Mouse (Mus musculus) CH12.LX (cell line): ENCODE measurements around the gene Mcm5. TPM values are rescaled to one million over a fixed set of nuclear protein-coding genes. Genes with fewer than 3 reads are reported as not detected.

Source experiments
- DNase-seq: peaks from one replicate; pipeline ENCODE4 v3.0.0-alpha.2; 2013; ENCODE audit errors: extremely low read depth
- H3K27ac ChIP-seq: 2 replicates; pipeline ENCODE4 v1.5.1; 2012; ENCODE audit warnings: low read depth, mild to moderate bottlenecking, control low read depth, moderate library complexity; ENCODE audit not compliant: insufficient read depth
- H3K27me3 ChIP-seq: replicated peaks from 2 replicates; pipeline ENCODE3; 2012; ENCODE audit warnings: inconsistent platforms
- H3K36me3 ChIP-seq, 2 experiments: replicated peaks in 1 of 2; 2 replicates each; pipeline versions ENCODE3 to v1.6.1; 2012; ENCODE audit warnings: inconsistent platforms in 1 of 2, low read length in 1 of 2, mild to moderate bottlenecking in 1 of 2, mixed read lengths in 1 of 2, moderate library complexity in 1 of 2; ENCODE audit not compliant: control insufficient read depth in 1 of 2, insufficient read depth in 1 of 2
- H3K4me1 ChIP-seq, 2 experiments: 2 replicates each; pipeline ENCODE4 v1.6.1; 2012; ENCODE audit warnings: inconsistent platforms in 1 of 2, moderate library complexity in 1 of 2; ENCODE audit not compliant: insufficient read depth in 2 of 2, control insufficient read depth in 1 of 2
- H3K4me2 ChIP-seq: 2 replicates; pipeline ENCODE4 v1.6.1; 2012; ENCODE audit warnings: low read depth, mild to moderate bottlenecking, control low read depth; ENCODE audit not compliant: poor library complexity, insufficient read depth, severe bottlenecking
- H3K4me3 ChIP-seq, 3 experiments: fragments of 150-350 bp in 1 of 3; sonication (generic) in 1 of 3; replicated peaks in 1 of 3; 2 replicates each; pipeline versions ENCODE3 to v1.5.1; 2011 to 2012; ENCODE audit warnings: low read depth in 2 of 3, low read length in 2 of 3, mild to moderate bottlenecking in 2 of 3, moderate library complexity in 2 of 3, control low read depth in 1 of 3, improper control_type of control experiment in 1 of 3, inconsistent platforms in 1 of 3, mixed read lengths in 1 of 3; ENCODE audit not compliant: poor library complexity in 1 of 3
- H3K79me2 ChIP-seq: replicated peaks from 2 replicates; pipeline ENCODE4 v1.6.1; 2012; ENCODE audit warnings: mild to moderate bottlenecking, moderate library complexity; ENCODE audit not compliant: control insufficient read depth, poor library complexity, insufficient read depth, severe bottlenecking; ENCODE audit errors: extremely low read depth
- H3K9ac ChIP-seq: 2 replicates; pipeline ENCODE4 v1.6.1; 2012; ENCODE audit warnings: low read depth, mild to moderate bottlenecking, control low read depth, moderate library complexity; ENCODE audit not compliant: insufficient read depth
- H3K9me3 ChIP-seq: replicated peaks from 2 replicates; pipeline ENCODE3; 2012; ENCODE audit warnings: low read length, inconsistent platforms, mixed read lengths
- BHLHE40 ChIP-seq: IDR thresholded peaks from 2 replicates; pipeline ENCODE4 v1.6.1; 2011; ENCODE audit warnings: mild to moderate bottlenecking, low read depth, low read length, improper control_type of control experiment
- CTCF ChIP-seq, 2 experiments: IDR thresholded peaks in 1 of 2; conservative IDR thresholded peaks in 1 of 2; 2 replicates each; pipeline ENCODE4 v1.5.1; 2011 to 2012; ENCODE audit warnings: low read depth in 2 of 2, low read length in 2 of 2, improper control_type of control experiment in 1 of 2, inconsistent platforms in 1 of 2, mild to moderate bottlenecking in 1 of 2, moderate library complexity in 1 of 2
- E2F4 ChIP-seq: IDR thresholded peaks from 2 replicates; pipeline ENCODE4 v1.6.1; 2011; ENCODE audit warnings: low read depth, low read length, improper control_type of control experiment; ENCODE audit not compliant: insufficient replicate concordance
- ELF1 ChIP-seq: IDR thresholded peaks from 2 replicates; pipeline ENCODE4 v1.6.1; 2014; ENCODE audit warnings: low read depth, mild to moderate bottlenecking, inconsistent platforms, low read length, improper control_type of control experiment
- EP300 ChIP-seq: IDR thresholded peaks from 2 replicates; pipeline ENCODE4 v1.6.1; 2011; ENCODE audit warnings: low read length, improper control_type of control experiment
- ETS1 ChIP-seq: conservative IDR thresholded peaks from 2 replicates; pipeline ENCODE4 v1.6.1; 2012; ENCODE audit warnings: low read depth, mild to moderate bottlenecking, inconsistent platforms, low read length, improper control_type of control experiment, moderate library complexity
- GABPA ChIP-seq: IDR thresholded peaks from 2 replicates; pipeline ENCODE4 v1.6.1; 2012; ENCODE audit warnings: low read depth, low read length, improper control_type of control experiment, inconsistent platforms; ENCODE audit not compliant: insufficient replicate concordance
- IRF4 ChIP-seq: IDR thresholded peaks from 2 replicates; pipeline ENCODE4 v1.6.1; 2014; ENCODE audit warnings: low read depth, mild to moderate bottlenecking, inconsistent platforms, low read length, improper control_type of control experiment
- JUN ChIP-seq: IDR thresholded peaks from 2 replicates; pipeline ENCODE4 v1.6.1; 2011; ENCODE audit warnings: low read depth, mild to moderate bottlenecking, low read length, improper control_type of control experiment, moderate library complexity; ENCODE audit not compliant: insufficient read depth
- JUND ChIP-seq: conservative IDR thresholded peaks from 2 replicates; pipeline ENCODE4 v1.6.1; 2011; ENCODE audit warnings: low read depth, low read length, improper control_type of control experiment
- KAT2A ChIP-seq: IDR thresholded peaks from 2 replicates; pipeline ENCODE4 v1.6.1; 2012; ENCODE audit warnings: low read length, improper control_type of control experiment, inconsistent platforms; ENCODE audit not compliant: insufficient replicate concordance
- MAFK ChIP-seq: IDR thresholded peaks from 2 replicates; pipeline ENCODE4 v1.6.1; 2011; ENCODE audit warnings: low read length, improper control_type of control experiment; ENCODE audit not compliant: insufficient replicate concordance
- MEF2A ChIP-seq: IDR thresholded peaks from 2 replicates; pipeline ENCODE4 v1.6.1; 2014; ENCODE audit warnings: low read depth, mild to moderate bottlenecking, inconsistent platforms, low read length, improper control_type of control experiment, borderline replicate concordance
- MXI1 ChIP-seq: IDR thresholded peaks from 2 replicates; pipeline ENCODE4 v1.6.1; 2011; ENCODE audit warnings: mild to moderate bottlenecking, low read depth, low read length, improper control_type of control experiment
- NRF1 ChIP-seq: IDR thresholded peaks from 2 replicates; pipeline ENCODE4 v1.6.1; 2014; ENCODE audit warnings: low read depth, mild to moderate bottlenecking, inconsistent platforms, low read length, improper control_type of control experiment, moderate library complexity
- POLR2A ChIP-seq: IDR thresholded peaks from 2 replicates; pipeline ENCODE4 v1.6.1; 2011; ENCODE audit warnings: low read depth, mild to moderate bottlenecking, improper control_type of control experiment, low read length
- RAD21 ChIP-seq: IDR thresholded peaks from 2 replicates; pipeline ENCODE4 v1.6.1; 2011; ENCODE audit warnings: low read depth, mild to moderate bottlenecking, low read length, improper control_type of control experiment, moderate library complexity
- SIN3A ChIP-seq: IDR thresholded peaks from 2 replicates; pipeline ENCODE4 v1.6.1; 2012; ENCODE audit warnings: low read length, improper control_type of control experiment, inconsistent platforms
- TBP ChIP-seq: conservative IDR thresholded peaks from 2 replicates; pipeline ENCODE4 v1.6.1; 2011; ENCODE audit warnings: low read depth, low read length, improper control_type of control experiment
- TCF12 ChIP-seq: IDR thresholded peaks from 2 replicates; pipeline ENCODE4 v1.6.1; 2014; ENCODE audit warnings: low read depth, mild to moderate bottlenecking, inconsistent platforms, low read length, improper control_type of control experiment
- UBTF ChIP-seq: IDR thresholded peaks from 2 replicates; pipeline ENCODE4 v1.6.1; 2012; ENCODE audit warnings: low read depth, mild to moderate bottlenecking, inconsistent platforms, low read length, improper control_type of control experiment, moderate library complexity
- USF1 ChIP-seq: IDR thresholded peaks from 2 replicates; pipeline ENCODE4 v1.6.1; 2014; ENCODE audit warnings: low read depth, mild to moderate bottlenecking, inconsistent platforms, low read length, improper control_type of control experiment
- dilution Hi-C: fragments of 300-500 bp; cut with MboI; formaldehyde crosslinking; loops from 2 replicates; pipeline ENCODE4 v1.14.3; 2020; ENCODE audit warnings: low sequenced_read_pairs; ENCODE audit not compliant: extremely low pct_unique_long_range_greater_than_20kb, extremely low pct_ligation_motif_present
- in situ Hi-C: fragments of 300-500 bp; cut with MboI; formaldehyde crosslinking; loops from 3 replicates; pipeline ENCODE4 v1.14.3; 2019; ENCODE audit warnings: low sequenced_read_pairs, low pct_ligation_motif_present, low pct_unique_long_range_greater_than_20kb, mixed read lengths
- polyA plus RNA-seq: library from polyadenylated mRNA; unstranded; fragments of >175 nt; gene quantifications from 2 replicates; pipeline ENCODE4 v1.2.1, GENCODE M21; 2012; ENCODE audit warnings: low read depth; ENCODE audit not compliant: insufficient read length
- total RNA-seq, 2 experiments: library from RNA; depleted of rRNA; stranded (reverse); fragments of 300-350 nt in 1 of 2; fragments of >200 nt in 1 of 2; gene quantifications; 2 replicates each; pipeline ENCODE4 v1.2.3; 2012 to 2014

Gene Mcm5
- total and polyA plus RNA-seq, 3 experiments, result 259 to 332 (median 282) TPM

- in situ Hi-C loops, result no loop called here
- peaks cover 25 to 53% of the 10 kb centered on the region in 2 experiments for H3K4me1 ChIP-seq
- dilution Hi-C loops, result no loop called here
These were observed 25.5 kb upstream of the Mcm5 start for GRCm38 (mm10) chr8:75083846-75084245.

GRCm38 (mm10) chr8:75084382-75085064 lies 24.8 kb upstream of the Mcm5 start:
- no peak overlapping the region for H3K27ac ChIP-seq
- dilution Hi-C loops (no loop called here), in situ Hi-C loops (no loop called here)
- H3K9me3 ChIP-seq, result no peaks in the 10 kb centered on the region
- H3K36me3 ChIP-seq, result no peaks in the 10 kb centered on the region
- H3K27me3 ChIP-seq, result no peaks in the 10 kb centered on the region
- 0 out of 2 replicates have a peak overlapping the region, but pooled peaks have one; percentile 20 for H3K9ac ChIP-seq
- peak overlapping the region; percentile 37; the same call in 1 of the 2 replicates for H3K4me2 ChIP-seq
- no peak for DNase-seq
- H3K4me1 ChIP-seq, result peaks cover 29 to 60% of the 10 kb centered on the region in 2 experiments
- no peak for TF ChIP-seq KAT2A
- no peak for TF ChIP-seq ETS1
- no peak for TF ChIP-seq UBTF
- no peak for TF ChIP-seq NRF1
- TF ChIP-seq SIN3A, result no peak
- TF ChIP-seq JUN, result no peak
- no peak for TF ChIP-seq CTCF (conservative IDR thresholded peaks at IDR 0.05 in 1 of 2, IDR thresholded peaks at IDR 0.05 in 1 of 2; ENCODE audit: low read depth in 2 of 2, low read length in 2 of 2)
- TF ChIP-seq E2F4, result no peak
- TF ChIP-seq BHLHE40, result no peak
- TF ChIP-seq USF1, result no peak
- no peak for TF ChIP-seq IRF4
- no peak for TF ChIP-seq RAD21
- no peak for TF ChIP-seq TCF12
- no peak overlapping the region for H3K4me3 ChIP-seq
- H3K79me2 ChIP-seq, result no peaks in the 10 kb centered on the region

More at GRCm38 (mm10) chr8:75083846-75084245, 25.5 kb upstream of the Mcm5 start:
- Histone ChIP-seq H3K4me3 (peak overlapping the region; percentile 57 to 67 (median 67)), H3K4me2 (peak overlapping the region; percentile 37), H3K9ac (peak overlapping the region; percentile 39), H3K9me3 (no peaks in the 10 kb centered on the region), H3K27me3 (no peaks in the 10 kb centered on the region), H3K36me3 (no peaks in the 10 kb centered on the region), H3K79me2 (no peaks in the 10 kb centered on the region), H3K27ac (no peak overlapping the region)
- peak; percentile 97 for DNase-seq
- peak; percentile 87 for TF ChIP-seq SIN3A
- TF ChIP-seq MEF2A, result 0 out of 2 replicates have a peak, but pooled peaks have one; percentile 27
- peak; percentile 38; the same call in 1 of the 2 replicates for TF ChIP-seq BHLHE40
- 0 out of 2 replicates have a peak, but pooled peaks have one; percentile 8 for TF ChIP-seq JUND
- no peak for TF ChIP-seq KAT2A
- TF ChIP-seq MXI1, result peak; percentile 80; the same call in 1 of the 2 replicates
- TF ChIP-seq MAFK, result peak; percentile 100
- TF ChIP-seq POLR2A, result peak; percentile 36; the same call in 1 of the 2 replicates
- no peak for TF ChIP-seq NRF1
- TF ChIP-seq GABPA, result peak; percentile 51
- TF ChIP-seq EP300, result 0 out of 2 replicates have a peak, but pooled peaks have one; percentile 10
- no peak for TF ChIP-seq TBP
- no peak for TF ChIP-seq RAD21
- peak; percentile 92 for TF ChIP-seq ETS1
- TF ChIP-seq ELF1, result 0 out of 2 replicates have a peak, but pooled peaks have one; percentile 13
- peak; percentile 37; the same call in 1 of the 2 replicates for TF ChIP-seq IRF4
- TF ChIP-seq TCF12, result 0 out of 2 replicates have a peak, but pooled peaks have one; percentile 33
